Mouse (Mus musculus): ENCODE measurements around the gene Phlpp2. TPM values are rescaled to one million over a fixed set of nuclear protein-coding genes. Genes with fewer than 3 reads are reported as not detected.

Phlpp2 gene
- polyA plus RNA-seq (2014; fragmentation: Nextera tagmentation; extraction: Ambion mirVana): 2.4 and 2.8 TPM in 2 replicates

DNA sequence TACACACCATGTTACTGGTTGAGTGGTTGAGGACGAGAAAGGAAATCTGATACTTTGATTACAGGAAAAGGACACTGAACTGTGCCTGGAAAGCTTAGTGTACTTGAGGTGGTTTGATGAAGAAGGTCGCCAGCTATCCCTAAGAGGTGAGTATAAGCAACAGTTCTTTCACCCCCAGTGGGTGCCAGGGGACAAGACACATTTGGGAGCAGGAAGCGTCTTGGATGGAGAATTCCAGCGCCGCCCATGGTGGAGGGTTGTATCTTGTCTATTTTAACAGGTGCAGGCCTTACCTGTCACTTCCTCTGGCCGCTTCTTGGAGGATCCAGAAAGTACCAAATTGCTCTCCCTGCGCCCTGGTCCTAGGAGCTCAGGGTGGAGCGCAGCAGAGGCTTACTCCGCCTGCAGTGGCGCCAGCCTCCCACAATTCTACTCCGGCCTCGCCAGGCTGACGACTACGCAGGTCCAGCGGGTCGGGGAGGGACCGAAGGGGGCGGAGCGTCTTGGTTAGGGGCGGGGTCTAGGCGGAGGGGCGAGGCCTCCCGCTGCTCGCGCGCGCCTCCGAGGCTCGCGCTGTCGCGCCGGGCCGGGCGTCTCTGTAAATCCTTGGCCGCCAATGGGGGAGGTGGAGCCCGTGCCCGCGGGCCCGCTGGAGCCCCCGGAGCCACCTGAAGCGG, at the start of gene Phlpp2:
Phlpp2 (plus strand) TSS at position 540 of the 677 bp plus-strand sequence.
- DNase-seq (ENCODE audit: low spot score): peak; percentile 96
- Histone ChIP-seq H3K27ac (replicated peaks; ENCODE audit: low read depth, low read length) (peak within 1 kb of the TSS; percentile 91), H3K27me3 (ENCODE audit: control insufficient read depth, insufficient read depth, low read length) (no peaks in the 10 kb centered on the region), H3K36me3 (replicated peaks; ENCODE audit: control insufficient read depth, insufficient read depth, low read depth, low read length) (no peaks in the 10 kb centered on the region), H3K4me1 (ENCODE audit: control insufficient read depth, insufficient read depth, low read length) (no peaks in the 10 kb centered on the region), H3K9me3 (replicated peaks; ENCODE audit: control insufficient read depth, low read length) (no peaks in the 10 kb centered on the region), H3K4me3 (ENCODE audit: low read depth, low read length) (peak within 1 kb of the TSS; percentile 71), H3K4me2 (ENCODE audit: low read depth, low read length) (peak within 1 kb of the TSS; percentile 81), H3K9ac (replicated peaks; ENCODE audit: low read length) (peak within 1 kb of the TSS; percentile 82)
- peak; percentile 97 for ATAC-seq (replicated peaks; ENCODE audit: insufficient number of reproducible peaks, low FRiP score, low TSS enrichment, low read depth)
- 1% methylated on average over 25 of the region's 42 CpGs for whole genome bisulfite sequencing

GRCm38 (mm10) chr8:109823561-109823960, 44.8 kb upstream of the Phlpp2 start:
- WGBS: 90% methylated on average over 2 of the region's 2 CpGs
- Histone ChIP-seq H3K4me2 (ENCODE audit: low read depth, low read length) (no peak overlapping the region), H3K36me3 (replicated peaks; ENCODE audit: control insufficient read depth, insufficient read depth, low read depth, low read length) (no peaks in the 10 kb centered on the region), H3K27me3 (ENCODE audit: control insufficient read depth, insufficient read depth, low read length) (no peaks in the 10 kb centered on the region), H3K9ac (replicated peaks; ENCODE audit: low read length) (no peak overlapping the region), H3K4me3 (ENCODE audit: low read depth, low read length) (no peak overlapping the region), H3K27ac (replicated peaks; ENCODE audit: low read depth, low read length) (no peak overlapping the region), H3K4me1 (ENCODE audit: control insufficient read depth, insufficient read depth, low read length) (no peaks in the 10 kb centered on the region), H3K9me3 (replicated peaks; ENCODE audit: control insufficient read depth, low read length) (no peaks in the 10 kb centered on the region)
- ATAC-seq (replicated peaks; ENCODE audit: insufficient number of reproducible peaks, low FRiP score, low TSS enrichment, low read depth) (no peak), DNase-seq (ENCODE audit: low spot score) (no peak)

- no peaks in the 10 kb centered on the region for H3K27me3 ChIP-seq (ENCODE audit: control insufficient read depth, insufficient read depth, low read length)
- H3K27ac ChIP-seq (replicated peaks; ENCODE audit: low read depth, low read length): no peak overlapping the region
- H3K4me2 ChIP-seq (ENCODE audit: low read depth, low read length): no peak overlapping the region
- ATAC-seq (replicated peaks; ENCODE audit: insufficient number of reproducible peaks, low FRiP score, low TSS enrichment, low read depth): no peak
- no peaks in the 10 kb centered on the region; the same call in none of the 2 replicates for H3K36me3 ChIP-seq (replicated peaks; ENCODE audit: control insufficient read depth, insufficient read depth, low read depth, low read length)
- no peaks in the 10 kb centered on the region for H3K4me1 ChIP-seq (ENCODE audit: control insufficient read depth, insufficient read depth, low read length)
- 96% methylated on average over 2 of the region's 2 CpGs for WGBS
- no peak overlapping the region for H3K4me3 ChIP-seq (ENCODE audit: low read depth, low read length)
- H3K9ac ChIP-seq (replicated peaks; ENCODE audit: low read length): no peak overlapping the region
- DNase-seq (ENCODE audit: low spot score): no peak
- no peaks in the 10 kb centered on the region for H3K9me3 ChIP-seq (replicated peaks; ENCODE audit: control insufficient read depth, low read length)
Measured at GRCm38 (mm10) chr8:109839822-109840221, 28.5 kb upstream of the Phlpp2 start.

GRCm38 (mm10) chr8:109842468-109842867, 25.9 kb upstream of the Phlpp2 start:
- no peaks in the 10 kb centered on the region; the same call in 1 of the 2 replicates for H3K36me3 ChIP-seq (replicated peaks; ENCODE audit: control insufficient read depth, insufficient read depth, low read depth, low read length)
- DNase-seq (ENCODE audit: low spot score): no peak
- no peak for ATAC-seq (replicated peaks; ENCODE audit: insufficient number of reproducible peaks, low FRiP score, low TSS enrichment, low read depth)
- no peak overlapping the region for H3K9ac ChIP-seq (replicated peaks; ENCODE audit: low read length)
- no peaks in the 10 kb centered on the region for H3K4me1 ChIP-seq (ENCODE audit: control insufficient read depth, insufficient read depth, low read length)
- whole genome bisulfite sequencing: 85% methylated on average over 1 of the region's 1 CpGs
- H3K4me3 ChIP-seq (ENCODE audit: low read depth, low read length): no peak overlapping the region
- no peak overlapping the region for H3K4me2 ChIP-seq (ENCODE audit: low read depth, low read length)
- H3K9me3 ChIP-seq (replicated peaks; ENCODE audit: control insufficient read depth, low read length): no peaks in the 10 kb centered on the region
- H3K27ac ChIP-seq (replicated peaks; ENCODE audit: low read depth, low read length): no peak overlapping the region
- H3K27me3 ChIP-seq (ENCODE audit: control insufficient read depth, insufficient read depth, low read length): no peaks in the 10 kb centered on the region

DNA sequence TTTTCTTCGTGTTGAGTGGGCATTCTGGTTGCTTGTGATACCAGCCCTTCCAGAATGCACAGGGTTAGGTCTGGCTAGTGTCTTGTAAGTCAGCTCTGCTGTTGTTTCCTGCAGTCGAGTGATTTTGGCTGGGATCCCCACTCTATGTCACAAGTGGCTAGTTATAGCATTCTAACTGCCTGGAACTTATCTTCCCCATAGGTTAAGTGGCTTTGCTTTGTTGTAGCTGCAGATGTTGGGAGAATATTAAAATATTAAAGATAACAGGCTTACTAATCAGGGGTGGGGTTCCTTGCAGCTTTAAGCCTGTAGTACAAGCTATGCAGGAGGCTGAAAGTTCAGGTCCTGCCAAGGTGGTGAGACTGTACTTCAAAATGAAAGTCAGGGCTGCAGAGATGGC, 20.5 kb upstream of the Phlpp2 start:
- DNase-seq (ENCODE audit: low spot score) (no peak), ATAC-seq (replicated peaks; ENCODE audit: insufficient number of reproducible peaks, low FRiP score, low TSS enrichment, low read depth) (no peak)
- no peak overlapping the region for H3K9ac ChIP-seq (replicated peaks; ENCODE audit: low read length)
- H3K36me3 ChIP-seq (replicated peaks; ENCODE audit: control insufficient read depth, insufficient read depth, low read depth, low read length): peaks cover 3% of the 10 kb centered on the region
- no peak overlapping the region for H3K4me3 ChIP-seq (ENCODE audit: low read depth, low read length)
- H3K4me2 ChIP-seq (ENCODE audit: low read depth, low read length): no peak overlapping the region
- no peak overlapping the region for H3K27ac ChIP-seq (replicated peaks; ENCODE audit: low read depth, low read length)
- no peaks in the 10 kb centered on the region for H3K27me3 ChIP-seq (ENCODE audit: control insufficient read depth, insufficient read depth, low read length)
- WGBS: 89% methylated on average over 2 of the region's 2 CpGs
- H3K9me3 ChIP-seq (replicated peaks; ENCODE audit: control insufficient read depth, low read length): no peaks in the 10 kb centered on the region
- H3K4me1 ChIP-seq (ENCODE audit: control insufficient read depth, insufficient read depth, low read length): no peaks in the 10 kb centered on the region

GRCm38 (mm10) chr8:109848981-109849380, 19.4 kb upstream of the Phlpp2 start:
- H3K4me1 ChIP-seq (ENCODE audit: control insufficient read depth, insufficient read depth, low read length): no peaks in the 10 kb centered on the region
- peaks cover 7% of the 10 kb centered on the region for H3K36me3 ChIP-seq (replicated peaks; ENCODE audit: control insufficient read depth, insufficient read depth, low read depth, low read length)
- no peak overlapping the region for H3K4me2 ChIP-seq (ENCODE audit: low read depth, low read length)
- H3K9me3 ChIP-seq (replicated peaks; ENCODE audit: control insufficient read depth, low read length): no peaks in the 10 kb centered on the region
- DNase-seq (ENCODE audit: low spot score) (no peak), ATAC-seq (replicated peaks; ENCODE audit: insufficient number of reproducible peaks, low FRiP score, low TSS enrichment, low read depth) (no peak)
- WGBS: 83% methylated on average over 3 of the region's 3 CpGs
- no peaks in the 10 kb centered on the region for H3K27me3 ChIP-seq (ENCODE audit: control insufficient read depth, insufficient read depth, low read length)
- H3K9ac ChIP-seq (replicated peaks; ENCODE audit: low read length): no peak overlapping the region
- no peak overlapping the region for H3K4me3 ChIP-seq (ENCODE audit: low read depth, low read length)
- H3K27ac ChIP-seq (replicated peaks; ENCODE audit: low read depth, low read length): no peak overlapping the region

DNA sequence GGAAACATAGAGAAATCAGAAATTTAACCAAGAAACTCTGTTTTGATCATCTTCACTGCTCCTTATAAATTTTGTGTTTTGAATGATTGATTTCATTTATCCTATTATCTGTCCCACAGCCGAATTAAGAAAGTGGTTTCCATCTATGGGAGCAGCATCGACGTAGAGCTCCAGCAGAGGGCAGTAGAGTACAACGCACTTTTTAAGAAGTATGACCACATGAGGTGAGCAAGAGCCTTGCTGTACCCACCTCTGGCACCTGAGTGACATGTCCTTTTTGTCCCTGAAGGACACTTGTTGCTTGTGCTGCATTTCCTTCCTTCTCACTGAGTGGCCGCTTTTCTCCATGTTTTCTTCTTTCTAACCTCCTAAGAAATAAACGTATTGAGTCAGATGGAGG, 14.9 kb upstream of the Phlpp2 start:
- ATAC-seq (replicated peaks; ENCODE audit: insufficient number of reproducible peaks, low FRiP score, low TSS enrichment, low read depth) (no peak), DNase-seq (ENCODE audit: low spot score) (peak; percentile 78)
- Histone ChIP-seq H3K9ac (replicated peaks; ENCODE audit: low read length) (no peak overlapping the region), H3K4me1 (ENCODE audit: control insufficient read depth, insufficient read depth, low read length) (no peaks in the 10 kb centered on the region), H3K9me3 (replicated peaks; ENCODE audit: control insufficient read depth, low read length) (no peaks in the 10 kb centered on the region), H3K27me3 (ENCODE audit: control insufficient read depth, insufficient read depth, low read length) (no peaks in the 10 kb centered on the region), H3K4me3 (ENCODE audit: low read depth, low read length) (no peak overlapping the region), H3K27ac (replicated peaks; ENCODE audit: low read depth, low read length) (no peak overlapping the region), H3K36me3 (replicated peaks; ENCODE audit: control insufficient read depth, insufficient read depth, low read depth, low read length) (peaks cover 9% of the 10 kb centered on the region), H3K4me2 (ENCODE audit: low read depth, low read length) (no peak overlapping the region)
- 48% methylated on average over 6 of the region's 6 CpGs for WGBS

- WGBS: 90% methylated on average over 4 of the region's 4 CpGs
- no peak for ATAC-seq (replicated peaks; ENCODE audit: insufficient number of reproducible peaks, low FRiP score, low TSS enrichment, low read depth)
Measured at GRCm38 (mm10) chr8:109854522-109854921, 13.8 kb upstream of the Phlpp2 start.

More at GRCm38 (mm10) chr8:109854522-109854921, 13.8 kb upstream of the Phlpp2 start:
- Histone ChIP-seq H3K27ac (replicated peaks; ENCODE audit: low read depth, low read length) (no peak overlapping the region), H3K4me2 (ENCODE audit: low read depth, low read length) (no peak overlapping the region), H3K27me3 (ENCODE audit: control insufficient read depth, insufficient read depth, low read length) (no peaks in the 10 kb centered on the region), H3K4me3 (ENCODE audit: low read depth, low read length) (no peak overlapping the region), H3K4me1 (ENCODE audit: control insufficient read depth, insufficient read depth, low read length) (no peaks in the 10 kb centered on the region), H3K9me3 (replicated peaks; ENCODE audit: control insufficient read depth, low read length) (no peaks in the 10 kb centered on the region), H3K9ac (replicated peaks; ENCODE audit: low read length) (no peak overlapping the region), H3K36me3 (replicated peaks; ENCODE audit: control insufficient read depth, insufficient read depth, low read depth, low read length) (peaks cover 6% of the 10 kb centered on the region)
- no peak for DNase-seq (ENCODE audit: low spot score)
